In the genomic region with DNA sequence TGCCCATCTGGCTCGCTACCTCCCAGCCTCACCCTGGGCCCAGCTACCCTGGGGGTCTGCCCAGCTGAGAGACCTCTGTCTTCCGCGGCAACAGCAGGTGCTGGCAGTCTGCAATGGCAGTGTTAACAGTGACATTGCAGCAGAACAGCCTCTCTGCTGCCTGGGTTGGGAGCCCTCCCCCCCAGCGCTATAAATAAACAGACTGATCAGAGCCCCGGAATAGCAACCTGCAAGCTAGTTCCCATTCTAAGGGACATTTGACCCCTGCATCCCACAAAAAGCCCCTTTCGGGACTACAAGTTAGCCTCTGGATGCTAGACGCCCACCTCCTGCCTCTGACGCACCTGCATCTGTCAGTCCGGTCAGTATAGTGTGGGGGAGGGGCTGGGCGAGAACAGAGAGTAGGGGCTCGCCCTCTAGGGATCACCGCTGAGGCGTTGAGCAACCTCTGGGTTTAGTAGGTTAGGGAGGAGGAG, we compare ENCODE assay signal across 8 mouse cellular contexts. TPM values are rescaled to one million over a fixed set of nuclear protein-coding genes. Genes with fewer than 3 reads are reported as not detected.
DNase-seq lines count a peak whose midpoint lies in the region; ATAC-seq lines count a peak whose summit lies in the region.

Gene Myadml2 (minus strand): TSS at position 158 of the 476 bp plus-strand sequence.

- H3K36me3 ChIP-seq in intestine, embryonic 14.5 days (ENCODE audit: control insufficient read depth, insufficient read depth, low read length): no peaks in the 10 kb centered on the region
- H3K36me3 ChIP-seq in midbrain, embryonic 11.5 days (ENCODE audit: control insufficient read depth, insufficient read depth, low read length): no peaks in the 10 kb centered on the region

- H3K4me1 ChIP-seq in intestine, embryonic 14.5 days (replicated peaks; ENCODE audit: control insufficient read depth, insufficient read depth, low read length): peaks cover 9% of the 10 kb centered on the region
- H3K4me1 ChIP-seq in midbrain, embryonic 11.5 days (ENCODE audit: control insufficient read depth, insufficient read depth, low read length): peaks cover 5% of the 10 kb centered on the region

- H3K4me3 ChIP-seq in intestine, embryonic 14.5 days (ENCODE audit: low read depth, low read length): no peak within 1 kb of the TSS
- H3K4me3 ChIP-seq in midbrain, embryonic 11.5 days (ENCODE audit: low read depth, low read length): no peak within 1 kb of the TSS

- peak within 1 kb of the TSS; percentile 31 for H3K4me2 ChIP-seq in intestine, embryonic 14.5 days (ENCODE audit: low read length)
- H3K4me2 ChIP-seq in midbrain, embryonic 11.5 days: peak within 1 kb of the TSS; percentile 28

- no peak within 1 kb of the TSS for H3K27ac ChIP-seq in intestine, embryonic 14.5 days (ENCODE audit: low read depth)
- no peak within 1 kb of the TSS for H3K27ac ChIP-seq in midbrain, embryonic 11.5 days (ENCODE audit: low read depth, low read length)

- no peaks in the 10 kb centered on the region for H3K27me3 ChIP-seq in intestine, embryonic 14.5 days (replicated peaks; ENCODE audit: control insufficient read depth, insufficient read depth, low read length)
- 0 out of 2 replicates have a peak, but pooled peaks cover 3% of the 10 kb centered on the region for H3K27me3 ChIP-seq in midbrain, embryonic 11.5 days (ENCODE audit: control insufficient read depth, insufficient read depth, low read length)

- no peak within 1 kb of the TSS for H3K9ac ChIP-seq in intestine, embryonic 14.5 days (ENCODE audit: low read length)
- peak within 1 kb of the TSS; percentile 2; the same call in 1 of the 2 replicates for H3K9ac ChIP-seq in midbrain, embryonic 11.5 days (ENCODE audit: low read length)

- H3K9me3 ChIP-seq in intestine, embryonic 14.5 days (ENCODE audit: control insufficient read depth, low read length): no peaks in the 10 kb centered on the region
- H3K9me3 ChIP-seq in midbrain, embryonic 11.5 days (ENCODE audit: control insufficient read depth, low read length): no peaks in the 10 kb centered on the region

- peak; percentile 45 for DNase-seq in adrenal gland, postnatal 10 days
- DNase-seq in adrenal gland, adult 18-20 months (ENCODE audit: low spot score in 2 of 2): no peak
- DNase-seq in 416B (ENCODE audit: low read depth): peak; percentile 24
- peak; percentile 62 to 71 for DNase-seq in cerebellum, postnatal 25 days
- no peak for DNase-seq in gastrocnemius, postnatal 36 days
- DNase-seq in intestine, embryonic 14.5 days (ENCODE audit: low spot score): no peak
- peak; percentile 93 for DNase-seq in midbrain, embryonic 11.5 days (ENCODE audit: low spot score, missing footprints)
- peak; percentile 65 for DNase-seq in thymus, postnatal 14 days

- WGBS in intestine, embryonic 14.5 days: 3% methylated on average over 13 of the region's 13 CpGs
- 7% methylated on average over 13 of the region's 13 CpGs for WGBS in midbrain, embryonic 11.5 days

- no peak for ATAC-seq in intestine, embryonic 14.5 days (replicated peaks; ENCODE audit: low FRiP score, low TSS enrichment, low read depth)
- ATAC-seq in midbrain, embryonic 11.5 days (ENCODE audit: low FRiP score): no peak

- intact Hi-C loops in gastrocnemius, postnatal 36 days (cut with DNase I): no loop called here

RNA-seq across cellular contexts. Expression of gene Myadml2, which starts in this region (rescaled TPM):
- 1 to 10 TPM; 3.2 to 7.6 TPM for total RNA-seq in adrenal gland, postnatal 10 days (2021)
- total RNA-seq in adrenal gland, adult 18-20 months (2021): under 1 TPM in 1 of 2 experiments, not detected in 1; 0.99 TPM
- 100 to 1,000 TPM; 129 to 137 TPM for total RNA-seq in gastrocnemius, postnatal 36 days (2021)
- 0.32 TPM in 1 of 2 replicates, not detected in the other for polyA plus RNA-seq in intestine, embryonic 14.5 days (2014; fragmentation: Nextera tagmentation; extraction: Ambion mirVana)
- polyA plus RNA-seq in midbrain, embryonic 11.5 days (2014; fragmentation: Nextera tagmentation; extraction: Ambion mirVana): 0.36 and 0.57 TPM in 2 replicates

Comparison
In these comparisons a context has a peak if more than half of its experiments do, and no peak if none do; other contexts are left out.
1. RNA of gene Myadml2 (total RNA-seq): 129 to 137 TPM in gastrocnemius, postnatal 36 days; 3.2 to 7.6 TPM in adrenal gland, postnatal 10 days and 0.99 TPM in adrenal gland, adult 18-20 months; every median in the first group is over 10 times any median in the second.
2. DNase-seq: peak in adrenal gland, postnatal 10 days (single experiment), 416B (single experiment), cerebellum, postnatal 25 days (2 of 2) and thymus, postnatal 14 days (single experiment); none in adrenal gland, adult 18-20 months (0 of 2), gastrocnemius, postnatal 36 days (0 of 2) and intestine, embryonic 14.5 days (single experiment).
3. Peak in DNase-seq, H3K9ac ChIP-seq and H3K4me2 ChIP-seq in midbrain, embryonic 11.5 days; RNA of the gene not detected or under 1 TPM.